Mouse (Mus musculus): ENCODE results near the gene Raver2.

- TF ChIP-seq MAX (IDR thresholded peaks at IDR 0.05; ENCODE audit: low read length) (no peak), POLR2A (IDR thresholded peaks at IDR 0.05; ENCODE audit: low read depth, low read length) (no peak), HCFC1 (IDR thresholded peaks at IDR 0.05; ENCODE audit: low read depth, low read length) (no peak), ETS1 (conservative IDR thresholded peaks at IDR 0.05; ENCODE audit: low read depth, low read length) (no peak), JUN (IDR thresholded peaks at IDR 0.05; ENCODE audit: insufficient read depth, low read depth, low read length) (no peak)
These were observed 95.9 kb downstream of the Raver2 start for GRCm38 (mm10) chr4:101164673-101165072.
